Mouse (Mus musculus): Measurements from ENCODE around the gene 2010111I01Rik. TPM values are rescaled to one million over a fixed set of nuclear protein-coding genes. Genes with fewer than 3 reads are reported as not detected.
"Not testable (repeated sequence)": the region's sequence is repeated elsewhere in the genome, so short reads cannot be mapped to it uniquely, and the experiment has no call there.

The 2010111I01Rik gene
- polyA plus RNA-seq, 1 experiment from 2014 or later = 119 TPM

- not testable (repeated sequence) for H3K4me3 ChIP-seq (replicated peaks; ENCODE audit: low read length); H3K9me3 ChIP-seq (replicated peaks; ENCODE audit: control insufficient read depth, low read length); H3K36me3 ChIP-seq (ENCODE audit: control insufficient read depth, insufficient read depth, low read length); H3K27ac ChIP-seq (ENCODE audit: low read length); H3K9ac ChIP-seq (ENCODE audit: low read length); ATAC-seq (ENCODE audit: insufficient read depth, low FRiP score); H3K27me3 ChIP-seq (ENCODE audit: control insufficient read depth, insufficient read depth, low read length); H3K4me2 ChIP-seq (ENCODE audit: low read depth, low read length); H3K4me1 ChIP-seq (ENCODE audit: control insufficient read depth, insufficient read depth, low read length)
- 80% methylated on average over 3 of the region's 3 CpGs for WGBS
Measured at GRCm38 (mm10) chr13:63007491-63007890, 42.8 kb downstream of the 2010111I01Rik start.

DNA sequence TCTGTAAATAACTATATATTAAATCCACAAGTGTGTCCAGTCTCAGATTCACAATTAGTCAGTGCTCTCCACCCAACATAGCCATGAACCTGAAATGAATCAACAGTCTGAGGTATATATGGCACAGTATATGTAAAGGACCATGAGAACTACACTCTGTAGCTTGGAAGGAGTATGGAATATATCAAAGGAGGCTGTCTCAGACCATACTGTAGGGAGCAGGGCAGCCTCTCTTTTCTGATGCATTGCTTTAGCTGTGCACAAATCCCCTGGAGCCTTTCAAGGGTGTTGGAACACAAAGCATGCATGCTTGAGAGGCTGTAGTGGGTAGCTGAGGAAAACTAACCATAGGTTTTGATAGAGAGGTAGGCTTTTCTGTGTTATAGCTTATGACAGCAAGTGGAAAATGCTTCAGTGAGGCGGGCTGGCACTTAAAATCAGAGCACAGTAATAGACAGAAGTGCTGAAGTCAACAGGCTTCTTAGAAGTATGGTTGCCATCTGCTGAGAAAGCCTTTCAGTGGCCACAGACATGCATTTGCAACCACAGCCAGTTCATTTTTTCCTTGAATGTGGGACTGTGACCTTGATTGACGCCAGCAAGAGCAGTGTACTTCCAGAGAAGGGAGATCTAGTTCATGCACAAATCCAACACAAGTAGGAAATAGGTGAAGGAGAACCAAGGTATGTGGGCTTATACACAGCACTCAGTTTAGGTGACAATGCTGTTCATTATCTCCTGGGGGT is 45.8 kb downstream of the 2010111I01Rik start:
- Histone ChIP-seq H3K4me1 (ENCODE audit: control insufficient read depth, insufficient read depth, low read length) (peaks cover 5% of the 10 kb centered on the region; the same call in 1 of the 2 replicates), H3K4me3 (replicated peaks; ENCODE audit: low read length) (no peak overlapping the region), H3K9ac (ENCODE audit: low read length) (no peak overlapping the region), H3K27ac (ENCODE audit: low read length) (no peak overlapping the region), H3K9me3 (replicated peaks; ENCODE audit: control insufficient read depth, low read length) (no peaks in the 10 kb centered on the region), H3K4me2 (ENCODE audit: low read depth, low read length) (no peak overlapping the region), H3K36me3 (ENCODE audit: control insufficient read depth, insufficient read depth, low read length) (no peaks in the 10 kb centered on the region), H3K27me3 (ENCODE audit: control insufficient read depth, insufficient read depth, low read length) (no peaks in the 10 kb centered on the region)
- WGBS = 60% methylated on average over 2 of the region's 2 CpGs
- ATAC-seq (ENCODE audit: insufficient read depth, low FRiP score) = no peak; the same call in 1 of the 2 replicates

DNA sequence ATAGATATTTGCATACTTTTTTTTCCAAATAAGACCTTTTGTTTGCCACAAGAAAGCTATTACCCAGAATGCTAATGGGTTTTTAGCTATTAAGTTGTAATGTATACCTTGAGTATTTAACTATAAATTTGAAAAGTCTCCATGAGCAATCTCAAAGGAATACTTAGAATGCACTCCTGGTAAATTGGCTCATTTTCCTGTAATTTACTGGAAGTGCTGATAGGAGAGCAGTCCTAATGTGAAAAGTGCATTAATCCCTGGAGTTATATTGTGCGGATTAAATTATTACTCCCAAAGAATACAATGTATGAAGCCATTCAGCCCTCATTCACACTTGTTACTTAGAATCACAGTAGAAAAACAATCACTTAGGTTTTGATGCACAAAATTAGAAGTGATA is 49.7 kb downstream of the 2010111I01Rik start:
- Histone ChIP-seq H3K9ac (ENCODE audit: low read length) (no peak overlapping the region), H3K9me3 (replicated peaks; ENCODE audit: control insufficient read depth, low read length) (no peaks in the 10 kb centered on the region), H3K27me3 (ENCODE audit: control insufficient read depth, insufficient read depth, low read length) (no peaks in the 10 kb centered on the region), H3K27ac (ENCODE audit: low read length) (no peak overlapping the region), H3K4me2 (ENCODE audit: low read depth, low read length) (no peak overlapping the region), H3K4me3 (replicated peaks; ENCODE audit: low read length) (no peak overlapping the region), H3K36me3 (ENCODE audit: control insufficient read depth, insufficient read depth, low read length) (no peaks in the 10 kb centered on the region), H3K4me1 (ENCODE audit: control insufficient read depth, insufficient read depth, low read length) (peaks cover 5% of the 10 kb centered on the region; the same call in 1 of the 2 replicates)
- 84% methylated on average over 1 of the region's 1 CpGs for WGBS
- ATAC-seq (ENCODE audit: insufficient read depth, low FRiP score) = no peak

DNA sequence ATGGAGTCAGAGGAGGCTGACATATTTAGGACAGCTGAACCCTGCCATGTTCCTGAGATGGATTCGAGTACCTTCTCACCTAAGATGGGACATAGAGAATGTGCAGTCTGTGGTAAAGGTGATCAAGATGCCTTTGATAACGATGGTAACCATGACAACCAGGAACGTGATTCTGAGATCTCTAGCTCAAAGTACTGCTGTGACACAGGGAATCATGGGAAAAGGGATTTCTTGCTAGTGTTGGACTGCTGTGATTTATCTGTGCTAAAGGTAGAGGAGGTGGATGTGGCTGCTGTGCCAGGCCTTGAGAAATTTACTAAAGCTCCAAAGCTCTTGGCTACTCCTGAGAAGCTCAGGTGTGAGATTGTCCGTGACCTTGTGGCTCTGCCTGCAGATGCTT is 50.7 kb downstream of the 2010111I01Rik start:
- H3K9me3 ChIP-seq (replicated peaks; ENCODE audit: control insufficient read depth, low read length) = no peaks in the 10 kb centered on the region
- no peak overlapping the region for H3K4me2 ChIP-seq (ENCODE audit: low read depth, low read length)
- no peak for ATAC-seq (ENCODE audit: insufficient read depth, low FRiP score)
- H3K27me3 ChIP-seq (ENCODE audit: control insufficient read depth, insufficient read depth, low read length) = no peaks in the 10 kb centered on the region
- no peak overlapping the region for H3K27ac ChIP-seq (ENCODE audit: low read length)
- no peaks in the 10 kb centered on the region for H3K36me3 ChIP-seq (ENCODE audit: control insufficient read depth, insufficient read depth, low read length)
- 76% methylated on average over 4 of the region's 4 CpGs for WGBS
- H3K9ac ChIP-seq (ENCODE audit: low read length) = no peak overlapping the region
- no peaks in the 10 kb centered on the region for H3K4me1 ChIP-seq (ENCODE audit: control insufficient read depth, insufficient read depth, low read length)
- H3K4me3 ChIP-seq (replicated peaks; ENCODE audit: low read length) = no peak overlapping the region

DNA sequence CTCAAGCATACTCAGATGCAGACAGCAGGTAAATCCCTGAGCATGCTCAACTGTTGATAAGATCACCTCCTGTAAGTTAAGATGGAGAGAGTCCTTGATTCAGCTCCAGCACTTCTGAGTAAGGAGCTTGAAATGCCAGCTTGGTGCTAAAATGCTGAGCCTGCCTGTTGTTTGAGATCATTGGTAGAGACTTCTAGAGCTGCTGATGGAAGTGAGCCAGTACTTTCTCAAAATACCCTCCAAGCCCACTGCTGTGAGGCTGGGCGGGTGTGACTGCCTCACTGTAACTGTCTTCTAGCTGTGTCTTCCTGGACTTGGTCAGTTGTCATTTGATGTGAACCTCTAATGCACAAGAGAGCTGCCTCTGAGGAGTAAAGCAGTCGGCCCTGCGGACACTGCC is 51.4 kb downstream of the 2010111I01Rik start:
- no peak overlapping the region for H3K4me2 ChIP-seq (ENCODE audit: low read depth, low read length)
- H3K9ac ChIP-seq (ENCODE audit: low read length) = no peak overlapping the region
- 84% methylated on average over 3 of the region's 3 CpGs for WGBS
- no peaks in the 10 kb centered on the region for H3K36me3 ChIP-seq (ENCODE audit: control insufficient read depth, insufficient read depth, low read length)
- no peak overlapping the region for H3K4me3 ChIP-seq (replicated peaks; ENCODE audit: low read length)
- no peak for ATAC-seq (ENCODE audit: insufficient read depth, low FRiP score)
- H3K4me1 ChIP-seq (ENCODE audit: control insufficient read depth, insufficient read depth, low read length) = no peaks in the 10 kb centered on the region
- H3K27ac ChIP-seq (ENCODE audit: low read length) = no peak overlapping the region
- H3K27me3 ChIP-seq (ENCODE audit: control insufficient read depth, insufficient read depth, low read length) = no peaks in the 10 kb centered on the region
- no peaks in the 10 kb centered on the region for H3K9me3 ChIP-seq (replicated peaks; ENCODE audit: control insufficient read depth, low read length)

DNA sequence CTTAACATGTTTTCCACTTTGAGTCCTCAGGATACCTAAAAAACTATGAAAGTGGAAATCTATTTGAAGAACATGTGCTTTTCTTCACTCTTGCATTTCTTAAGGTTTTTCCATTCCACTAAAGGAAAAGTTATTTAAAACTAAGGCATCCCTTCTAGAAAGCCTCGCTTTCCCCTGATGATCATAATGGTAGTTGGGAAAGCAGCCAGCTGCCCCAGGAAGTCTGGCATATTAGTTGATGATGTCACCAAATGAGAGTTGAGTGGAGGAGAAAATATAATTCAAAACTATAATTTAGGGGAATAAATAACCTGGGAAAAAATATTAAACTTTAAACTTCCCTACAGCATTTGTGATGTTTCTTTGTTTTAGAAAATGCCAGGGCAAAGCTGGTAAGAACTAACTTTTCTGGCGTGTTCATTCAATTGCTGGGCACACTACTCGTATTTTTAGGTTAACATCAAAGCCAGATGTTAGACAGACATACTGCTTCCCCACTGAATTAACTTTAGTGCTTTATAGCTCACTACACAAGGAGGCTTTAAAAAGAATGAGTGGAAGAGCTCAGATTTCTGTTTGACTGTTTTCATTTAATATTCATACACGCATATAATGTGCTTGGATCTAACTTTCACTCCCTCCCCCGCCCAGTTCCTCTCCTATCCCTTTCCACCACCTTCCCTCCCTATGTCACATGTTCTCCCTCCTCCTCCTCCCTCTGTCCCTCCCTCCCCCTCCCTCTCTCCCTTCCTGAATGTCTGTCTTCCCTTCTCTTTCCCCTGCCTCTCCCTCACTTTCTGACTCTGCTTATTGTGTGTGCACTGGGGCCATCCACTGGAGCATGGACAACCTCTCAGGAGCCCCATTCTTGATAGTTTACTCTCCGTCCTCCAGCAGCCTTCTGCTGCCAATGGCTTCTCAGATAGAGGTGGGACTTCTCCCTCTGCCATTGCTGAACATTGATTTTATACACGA is 58.8 kb downstream of the 2010111I01Rik start:
- Histone ChIP-seq H3K4me3 (replicated peaks; ENCODE audit: low read length) (no peak overlapping the region), H3K27me3 (ENCODE audit: control insufficient read depth, insufficient read depth, low read length) (no peaks in the 10 kb centered on the region), H3K4me2 (ENCODE audit: low read depth, low read length) (no peak overlapping the region), H3K9me3 (replicated peaks; ENCODE audit: control insufficient read depth, low read length) (no peaks in the 10 kb centered on the region), H3K4me1 (ENCODE audit: control insufficient read depth, insufficient read depth, low read length) (peaks cover 7% of the 10 kb centered on the region; the same call in 1 of the 2 replicates), H3K27ac (ENCODE audit: low read length) (peak overlapping the region; percentile 36; the same call in 1 of the 2 replicates), H3K36me3 (ENCODE audit: control insufficient read depth, insufficient read depth, low read length) (no peaks in the 10 kb centered on the region), H3K9ac (ENCODE audit: low read length) (no peak overlapping the region)
- peak; percentile 33; the same call in 1 of the 2 replicates for ATAC-seq (ENCODE audit: insufficient read depth, low FRiP score)
- WGBS = 43% methylated on average over 7 of the region's 7 CpGs

DNA sequence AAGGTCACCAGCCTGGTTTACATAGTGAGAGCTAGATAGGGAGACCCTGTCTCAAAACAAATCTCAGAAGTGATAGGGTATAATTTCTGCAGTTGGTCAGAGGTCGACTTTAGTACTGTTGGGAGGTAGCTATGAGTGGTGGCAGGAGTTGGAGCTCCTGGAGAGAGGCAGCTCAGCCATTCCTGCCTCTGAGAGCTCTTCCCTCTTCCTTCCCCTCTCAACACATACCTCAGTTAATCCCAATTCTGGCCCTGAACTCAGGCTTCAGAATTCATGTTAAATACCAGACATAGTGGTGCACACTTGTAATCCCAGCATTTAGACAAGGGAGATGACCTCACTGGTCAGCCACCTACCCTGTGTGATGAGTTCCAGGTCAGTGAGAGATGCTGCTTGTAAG is 65.3 kb downstream of the 2010111I01Rik start:
- no peak for ATAC-seq (ENCODE audit: insufficient read depth, low FRiP score)
- Histone ChIP-seq H3K27me3 (ENCODE audit: control insufficient read depth, insufficient read depth, low read length) (no peaks in the 10 kb centered on the region), H3K4me1 (ENCODE audit: control insufficient read depth, insufficient read depth, low read length) (0 out of 2 replicates have a peak, but pooled peaks cover 3% of the 10 kb centered on the region), H3K4me3 (replicated peaks; ENCODE audit: low read length) (no peak overlapping the region), H3K4me2 (ENCODE audit: low read depth, low read length) (no peak overlapping the region), H3K9ac (ENCODE audit: low read length) (no peak overlapping the region), H3K27ac (ENCODE audit: low read length) (no peak overlapping the region), H3K9me3 (replicated peaks; ENCODE audit: control insufficient read depth, low read length) (no peaks in the 10 kb centered on the region), H3K36me3 (ENCODE audit: control insufficient read depth, insufficient read depth, low read length) (no peaks in the 10 kb centered on the region)
- WGBS = 32% methylated on average over 1 of the region's 1 CpGs

- Histone ChIP-seq H3K36me3 (ENCODE audit: control insufficient read depth, insufficient read depth, low read length) (no peaks in the 10 kb centered on the region), H3K27me3 (ENCODE audit: control insufficient read depth, insufficient read depth, low read length) (no peaks in the 10 kb centered on the region), H3K4me2 (ENCODE audit: low read depth, low read length) (no peak overlapping the region), H3K4me1 (ENCODE audit: control insufficient read depth, insufficient read depth, low read length) (0 out of 2 replicates have a peak, but pooled peaks cover 3% of the 10 kb centered on the region), H3K4me3 (replicated peaks; ENCODE audit: low read length) (no peak overlapping the region), H3K9me3 (replicated peaks; ENCODE audit: control insufficient read depth, low read length) (no peaks in the 10 kb centered on the region), H3K27ac (ENCODE audit: low read length) (no peak overlapping the region), H3K9ac (ENCODE audit: low read length) (no peak overlapping the region)
- ATAC-seq (ENCODE audit: insufficient read depth, low FRiP score) = no peak; the same call in 1 of the 2 replicates
- 77% methylated on average over 1 of the region's 1 CpGs for WGBS
Measured at GRCm38 (mm10) chr13:63031244-63031643, 66.6 kb downstream of the 2010111I01Rik start.
